Mouse (Mus musculus) spleen, postnatal 14 days (tissue): ENCODE measurements at regions not wholly inside any gene's neighbourhood (a gene's known extent, or its start where the extent isn't known, plus 50 kb on each side); places are given as distances from the start of the nearest gene placed in this dataset.

ENCODE experiments used
- DNase-seq, 2 experiments: peaks; one replicate each; pipeline ENCODE4 v3.0.0; 2021 to 2022; ENCODE audit warnings: low spot score in 2 of 2

- no peak for DNase-seq
These were observed 250.4 kb upstream of the Zeb2 start for GRCm38 (mm10) chr2:45367436-45368193.

- DNase-seq = no peak
These were observed 240.1 kb upstream of the Zeb2 start for GRCm38 (mm10) chr2:45357266-45357665.

DNA sequence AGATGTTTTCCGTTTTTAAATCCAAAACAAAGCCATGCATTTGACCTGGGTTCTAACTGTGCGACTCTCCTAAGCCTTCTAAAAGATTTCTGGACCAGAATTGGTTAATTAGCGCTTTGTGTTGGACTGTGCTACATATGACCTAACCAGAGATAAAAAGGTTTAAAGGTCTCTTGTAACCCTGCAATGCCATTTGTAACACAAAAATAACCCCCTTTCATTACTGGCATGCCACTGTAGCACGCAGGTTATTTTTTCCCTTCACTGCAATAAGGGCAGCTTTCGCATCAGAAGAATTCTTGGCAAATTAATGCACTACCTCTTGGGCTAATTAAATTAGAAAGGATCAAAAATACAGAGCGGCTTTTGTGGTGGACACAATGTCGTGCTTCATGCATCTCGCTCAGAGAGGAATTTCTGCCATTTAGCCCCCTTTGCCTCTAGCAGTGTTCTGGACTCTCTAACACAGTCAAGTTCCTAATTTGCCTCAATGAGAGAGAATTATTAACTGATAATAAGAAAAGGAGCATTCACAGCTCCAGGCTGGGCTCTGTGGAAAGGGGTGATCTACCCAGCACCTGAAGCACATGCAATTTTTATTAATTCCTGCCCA, 239.5 kb upstream of the Zeb2 start:
- DNase-seq = no peak

DNA sequence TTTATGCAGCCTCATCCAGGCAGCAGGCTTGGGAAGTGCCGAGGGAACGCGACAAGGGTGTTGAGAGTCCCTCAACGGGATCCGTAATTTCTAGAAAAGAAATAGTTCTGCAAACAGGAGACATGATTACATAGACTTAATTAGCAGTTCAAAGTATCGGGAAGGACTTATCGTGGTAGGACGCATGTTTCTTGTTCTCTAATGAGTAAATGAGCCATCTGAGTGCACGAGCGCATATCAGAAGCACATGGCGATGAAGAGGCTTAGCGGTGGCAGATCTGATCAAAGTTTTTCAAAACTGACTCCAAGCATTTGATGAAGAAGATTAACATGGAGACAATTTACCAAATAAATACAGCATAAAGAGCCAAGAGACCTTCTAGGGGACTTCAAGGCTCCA, 238.8 kb upstream of the Zeb2 start:
- DNase-seq = no peak

GRCm38 (mm10) chr2:45351529-45352133, 234.4 kb upstream of the Zeb2 start:
- DNase-seq = no peak

DNA sequence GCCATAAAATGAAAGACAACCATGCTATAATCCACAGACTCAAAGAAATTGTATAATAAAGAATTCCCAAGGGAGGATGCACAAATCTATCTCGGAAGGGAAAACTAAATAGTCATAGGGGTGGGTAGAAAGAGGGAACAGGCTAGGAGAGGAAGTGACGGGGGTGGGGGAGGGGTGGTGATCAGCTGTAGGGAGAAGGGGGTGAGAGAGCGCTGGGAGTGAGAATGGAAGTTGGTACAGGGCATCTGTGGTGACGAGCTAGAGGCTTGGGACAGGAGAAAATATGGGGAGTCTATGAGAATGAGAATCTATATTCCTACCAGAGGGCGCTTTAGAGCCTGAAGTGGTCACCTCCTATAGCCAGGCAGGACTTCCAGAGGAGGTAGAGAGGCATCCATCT, 229.2 kb upstream of the Zeb2 start:
- DNase-seq = no peak

- DNase-seq = no peak
These were observed 222.7 kb upstream of the Zeb2 start for GRCm38 (mm10) chr2:45339866-45340265.

- no peak for DNase-seq
These were observed 221.6 kb upstream of the Zeb2 start for GRCm38 (mm10) chr2:45338809-45339208.

DNA sequence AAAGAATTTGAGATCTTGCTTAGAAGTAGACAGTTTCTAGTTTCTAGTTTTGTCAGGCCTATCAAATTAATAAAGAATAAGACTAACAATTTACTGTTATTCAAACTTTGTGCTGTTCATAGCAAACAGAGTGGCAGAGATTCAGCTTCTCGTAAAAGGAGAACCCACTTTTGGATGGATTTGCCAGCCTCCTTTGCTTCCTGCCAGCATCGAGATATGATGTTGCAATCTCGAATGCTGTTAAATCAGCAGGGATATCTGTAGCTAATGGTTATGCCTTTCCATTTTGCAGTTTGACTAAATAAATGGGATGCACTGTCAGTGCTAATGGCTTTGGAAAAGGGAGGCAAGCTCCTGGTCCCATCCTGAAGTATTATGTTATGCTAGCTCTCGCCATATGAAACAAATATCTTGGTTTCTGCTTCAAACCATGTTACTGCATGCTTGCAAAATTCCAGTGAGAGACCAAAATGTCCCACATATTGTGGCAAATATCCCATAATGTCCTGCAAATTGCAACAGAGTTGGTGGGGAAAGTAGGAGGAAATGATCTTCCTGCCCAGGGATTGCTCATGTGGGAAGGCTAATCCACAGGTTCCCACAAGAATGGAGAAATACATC, 199.9 kb upstream of the Zeb2 start:
- DNase-seq = no peak

GRCm38 (mm10) chr2:45287530-45288009, 170.4 kb upstream of the Zeb2 start:
- DNase-seq = no peak

GRCm38 (mm10) chr2:45283811-45284210, 166.6 kb upstream of the Zeb2 start:
- DNase-seq = no peak

DNA sequence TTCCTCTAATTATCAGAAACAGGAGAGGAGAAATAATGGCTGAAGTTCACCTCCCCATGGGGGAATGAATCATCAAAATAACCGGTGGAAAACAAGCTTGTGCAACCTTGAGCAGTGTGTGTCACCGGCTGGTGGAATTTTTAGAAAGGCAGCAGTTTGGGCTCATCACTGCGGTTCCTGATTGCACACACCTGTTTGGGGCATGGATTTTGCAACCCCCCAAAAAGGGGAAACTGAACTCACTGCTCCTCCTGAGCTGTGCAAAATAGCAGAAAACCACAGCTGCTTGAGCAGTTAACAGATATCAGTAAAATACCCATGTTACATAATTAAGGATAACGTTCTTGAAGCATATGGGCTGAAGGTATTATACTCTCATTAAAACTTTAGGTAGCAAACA, 162.3 kb upstream of the Zeb2 start:
- DNase-seq = peak; percentile 9 to 11

DNA sequence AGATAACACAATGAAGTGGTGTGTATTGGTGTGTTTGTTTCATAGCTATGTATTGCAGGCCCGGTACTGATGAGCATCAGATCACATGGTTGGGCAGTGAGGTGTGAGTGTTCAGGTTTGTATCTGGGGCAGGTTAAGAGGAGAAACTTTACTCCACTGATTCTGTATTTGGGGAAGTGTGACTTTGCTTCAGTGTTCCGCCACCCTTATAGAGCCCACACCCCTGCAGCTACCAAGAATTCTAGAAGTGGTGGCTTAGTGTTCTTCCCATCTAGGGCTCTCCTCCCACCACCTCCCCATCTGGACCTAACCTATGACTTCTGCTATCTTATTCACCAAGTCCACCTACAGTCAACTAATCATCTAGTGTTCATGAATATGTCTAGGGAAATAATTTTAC, 160.4 kb upstream of the Zeb2 start:
- DNase-seq = no peak

- no peak for DNase-seq
These were observed 159.5 kb upstream of the Zeb2 start for GRCm38 (mm10) chr2:45276703-45277102.

DNA sequence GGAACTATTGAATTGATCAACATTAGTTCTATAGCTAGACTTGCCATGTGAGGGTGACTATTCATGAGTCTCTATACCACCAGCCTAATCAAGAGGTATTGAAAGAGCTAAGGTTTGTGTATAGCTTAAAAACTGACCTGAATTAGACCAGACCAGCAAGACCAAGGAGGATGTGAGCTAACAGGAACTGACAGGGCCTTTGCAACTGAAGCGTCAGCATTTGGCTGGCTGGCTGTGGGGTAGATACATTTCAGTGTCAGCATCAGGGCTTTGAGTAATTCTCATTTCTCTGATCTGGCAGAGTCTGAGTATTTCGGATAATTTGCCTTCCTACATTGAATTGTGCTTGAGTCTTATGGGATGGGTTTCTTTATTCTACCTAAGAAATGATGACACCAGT, 152.8 kb upstream of the Zeb2 start:
- no peak for DNase-seq

DNA sequence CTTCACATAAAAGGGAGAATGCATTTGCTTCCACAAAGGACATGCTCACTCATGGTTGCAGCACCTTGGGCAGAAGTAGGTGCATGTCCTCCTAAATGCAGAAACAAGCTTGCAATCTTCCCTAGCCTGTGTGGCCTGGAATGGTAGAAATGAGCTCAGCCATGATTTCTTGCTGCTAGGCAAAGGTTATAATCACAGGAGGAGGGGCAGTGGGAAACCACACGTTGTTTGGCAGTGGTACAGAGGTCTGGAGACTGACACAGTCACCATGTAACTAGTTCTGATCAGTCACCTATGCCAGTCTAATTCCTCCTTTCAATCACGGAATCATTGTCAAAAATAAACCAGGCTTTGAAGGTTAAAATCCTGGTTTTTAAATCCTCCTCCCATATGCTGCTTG, 148.6 kb upstream of the Zeb2 start:
- no peak for DNase-seq

- DNase-seq = no peak
These were observed 144.8 kb upstream of the Zeb2 start for GRCm38 (mm10) chr2:45261949-45262348.

GRCm38 (mm10) chr2:45258897-45259296, 141.7 kb upstream of the Zeb2 start:
- DNase-seq = no peak

- no peak for DNase-seq
These were observed 139.2 kb upstream of the Zeb2 start for GRCm38 (mm10) chr2:45256373-45256772.

DNA sequence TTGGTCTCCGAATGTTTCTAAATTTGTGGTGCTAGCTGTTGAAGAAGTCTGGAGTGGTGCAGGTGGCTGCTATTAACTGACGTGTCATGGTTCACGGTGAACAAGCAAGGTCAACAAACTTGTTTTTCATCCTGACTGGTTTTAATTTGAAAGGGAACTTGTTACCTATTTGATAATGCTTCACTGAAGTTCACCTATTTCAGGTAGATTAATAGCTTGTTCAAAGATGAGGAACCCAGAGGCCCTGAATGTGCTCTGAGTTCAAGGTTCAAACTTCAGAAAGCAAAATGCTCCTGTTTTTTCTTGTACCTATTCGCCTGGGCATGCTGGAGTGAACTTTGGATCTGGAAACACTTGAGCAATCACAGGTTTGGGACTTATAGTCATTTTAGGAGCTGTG, 136.7 kb upstream of the Zeb2 start:
- no peak for DNase-seq

GRCm38 (mm10) chr2:45252321-45252720, 135.1 kb upstream of the Zeb2 start:
- no peak for DNase-seq

DNA sequence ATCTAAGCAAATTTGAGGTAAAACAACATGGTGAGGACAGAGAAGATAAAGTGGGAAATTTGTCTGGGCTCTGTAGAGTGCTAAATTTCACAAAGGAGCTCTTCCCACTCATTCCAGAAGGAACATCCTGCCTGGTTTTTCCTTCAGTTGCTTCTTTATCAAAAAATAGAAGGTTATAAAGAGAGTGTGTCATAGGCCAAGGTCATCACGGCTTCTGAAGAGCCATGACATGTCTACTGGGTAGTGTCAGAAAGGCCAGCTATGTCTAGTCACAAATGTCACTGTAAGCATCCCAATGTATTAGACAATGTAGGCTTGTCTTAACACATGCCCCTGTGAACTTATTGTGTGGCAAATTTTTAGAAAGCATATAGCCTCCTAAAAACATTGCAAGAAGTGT, 132.5 kb upstream of the Zeb2 start:
- DNase-seq = no peak
